Mouse (Mus musculus) MEL (cell line): ENCODE data around the gene March6.

ENCODE experiments used
- GATA1 ChIP-seq: IDR thresholded peaks from 2 replicates; pipeline ENCODE4 v1.6.1; 2011; ENCODE audit warnings: low read depth, low read length, improper control_type of control experiment
- POLR2A ChIP-seq, 2 experiments: IDR thresholded peaks; 2 replicates each; pipeline ENCODE4 v1.6.1; 2011 to 2012; ENCODE audit warnings: low read length in 2 of 2, mild to moderate bottlenecking in 2 of 2, control low read depth in 1 of 2, improper control_type of control experiment in 1 of 2, low read depth in 1 of 2, moderate library complexity in 1 of 2; ENCODE audit not compliant: control insufficient read depth in 1 of 2, insufficient read depth in 1 of 2, poor library complexity in 1 of 2

DNA sequence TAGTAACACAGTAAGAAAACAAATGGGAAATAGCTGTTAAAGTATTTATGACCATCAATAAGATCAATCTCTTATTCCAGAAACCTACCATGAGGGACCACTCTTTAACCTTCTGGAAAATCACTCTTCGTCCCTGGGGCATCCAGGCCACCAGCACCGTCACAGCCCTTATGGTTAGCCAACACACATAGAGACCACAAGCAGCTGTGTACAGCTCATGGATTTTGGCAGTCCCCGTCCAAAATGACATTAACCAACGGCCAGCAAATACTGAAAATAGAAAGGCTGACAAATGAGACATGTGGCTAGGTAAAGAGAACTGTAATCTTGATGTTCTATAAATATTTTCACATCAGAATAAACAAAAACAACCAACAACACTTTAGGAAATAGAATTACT, 59.3 kb downstream of the March6 start:
- TF ChIP-seq POLR2A (IDR thresholded peaks at IDR 0.05; ENCODE audit: control insufficient read depth in 1 of 2, insufficient read depth in 1 of 2, low read depth in 1 of 2, low read length in 2 of 2, poor library complexity in 1 of 2) (no peak), GATA1 (no peak)
